Mouse (Mus musculus) heart, adult 9 months (tissue): ENCODE measurements around the gene Kcnip2.

Experiments used
- DNase-seq, 2 experiments: peaks; one replicate each; pipeline ENCODE4 v3.0.0; 2022; ENCODE audit warnings: low spot score in 2 of 2

The Kcnip2 gene

DNA sequence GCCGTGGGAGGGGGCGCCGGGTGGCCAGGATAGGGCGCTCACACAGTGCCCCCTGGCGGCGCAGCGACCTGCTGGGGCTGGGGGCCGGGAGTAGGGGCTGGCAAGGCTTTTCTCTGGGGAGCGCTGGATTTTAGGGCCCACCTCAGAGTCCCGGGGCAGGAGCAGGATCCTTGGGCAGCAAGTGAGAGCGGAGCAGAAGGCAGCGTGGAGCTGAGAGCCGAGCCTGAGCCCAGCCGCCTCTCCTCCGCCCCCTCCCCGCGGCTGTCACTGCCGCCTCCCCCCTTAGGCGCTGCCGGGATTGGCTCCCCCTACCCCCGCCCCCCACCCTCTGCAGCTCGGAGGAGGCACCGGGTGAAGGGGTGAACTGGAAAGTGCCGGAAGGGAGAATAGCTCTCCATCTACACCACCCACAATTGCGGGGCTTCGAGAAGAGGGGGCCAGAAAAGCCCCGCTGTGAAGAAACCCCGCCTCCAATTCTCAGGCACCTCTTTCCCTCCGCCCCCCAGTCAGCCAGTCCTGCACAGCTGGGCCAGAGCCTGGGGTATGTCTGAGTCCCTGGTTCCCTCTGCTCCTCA lies at the start of gene Kcnip2:
Gene Kcnip2, minus strand, starts transcription at position 231 of the 575 bp plus-strand sequence.
- DNase-seq: peak in 1 of 2 experiments; percentile 39

DNA sequence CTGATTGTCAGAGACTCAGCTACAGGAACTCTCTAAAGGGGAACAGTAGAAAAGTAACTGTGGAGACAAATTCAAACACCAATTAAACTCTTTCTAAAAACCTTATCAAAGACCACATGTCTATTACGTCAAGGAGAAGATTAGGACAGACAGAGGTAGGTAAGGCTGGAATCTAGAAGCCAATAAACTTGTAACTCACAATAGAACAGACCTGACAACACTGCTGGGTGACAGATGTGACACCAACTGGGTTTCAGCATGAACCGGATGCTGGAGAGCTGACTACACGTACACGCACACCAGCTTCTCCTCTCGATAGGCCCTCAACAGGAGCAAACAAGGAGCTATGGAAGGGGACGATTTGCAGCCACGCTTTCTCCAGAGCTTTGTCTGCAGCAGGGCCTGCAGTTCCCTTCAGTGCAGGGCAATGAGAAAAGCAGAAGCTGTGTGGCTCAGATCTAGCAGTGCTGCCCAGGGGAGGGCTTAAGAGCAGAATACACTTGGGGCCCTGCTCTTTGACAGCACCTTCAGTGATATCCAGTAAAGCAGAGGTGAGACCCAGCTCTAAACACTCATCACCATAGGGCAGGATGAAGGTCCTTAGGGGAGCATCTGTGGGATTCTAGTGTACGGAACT lies 39.5 kb upstream of the Kcnip2 start:
- DNase-seq: peak in 1 of 2 experiments; percentile 11

DNA sequence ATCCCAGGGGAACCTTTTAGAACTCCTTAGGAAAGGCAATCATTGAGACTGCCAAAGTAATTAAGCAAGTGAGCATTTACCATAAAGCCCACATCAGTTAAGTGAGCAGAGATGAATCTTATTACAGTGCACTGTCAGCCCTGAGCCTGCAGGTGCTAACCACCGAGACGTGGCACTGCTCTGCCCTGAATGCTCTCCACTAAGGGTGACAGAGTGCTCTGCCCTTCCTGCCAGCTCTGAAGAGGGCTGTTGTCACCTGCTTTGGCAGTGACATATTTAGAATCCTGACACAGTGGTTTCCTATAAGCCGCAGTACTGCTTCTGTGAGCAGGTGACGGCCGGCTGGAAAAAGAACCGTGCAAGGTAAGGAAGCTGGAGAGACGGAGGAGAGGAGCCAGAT lies 38.7 kb upstream of the Kcnip2 start:
- peak; percentile 44 to 73 for DNase-seq

DNA sequence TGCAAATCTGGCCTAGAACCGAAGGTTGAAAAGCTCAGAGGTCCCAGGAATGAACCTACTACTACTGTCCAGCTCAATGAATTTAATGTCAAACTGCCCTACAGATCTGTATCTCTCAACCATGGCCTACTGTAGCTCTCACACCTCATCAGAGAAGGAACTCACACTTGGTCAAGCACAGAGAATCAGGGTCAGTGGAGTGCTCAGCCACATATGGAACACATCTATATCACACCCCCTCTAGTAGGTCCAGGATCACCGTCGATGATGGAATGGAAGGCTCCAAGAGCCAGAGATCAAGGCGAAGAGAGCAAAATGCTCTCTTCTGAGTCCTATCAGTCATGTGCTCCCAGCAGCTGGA lies 31.9 kb upstream of the Kcnip2 start:
- no peak for DNase-seq

DNA sequence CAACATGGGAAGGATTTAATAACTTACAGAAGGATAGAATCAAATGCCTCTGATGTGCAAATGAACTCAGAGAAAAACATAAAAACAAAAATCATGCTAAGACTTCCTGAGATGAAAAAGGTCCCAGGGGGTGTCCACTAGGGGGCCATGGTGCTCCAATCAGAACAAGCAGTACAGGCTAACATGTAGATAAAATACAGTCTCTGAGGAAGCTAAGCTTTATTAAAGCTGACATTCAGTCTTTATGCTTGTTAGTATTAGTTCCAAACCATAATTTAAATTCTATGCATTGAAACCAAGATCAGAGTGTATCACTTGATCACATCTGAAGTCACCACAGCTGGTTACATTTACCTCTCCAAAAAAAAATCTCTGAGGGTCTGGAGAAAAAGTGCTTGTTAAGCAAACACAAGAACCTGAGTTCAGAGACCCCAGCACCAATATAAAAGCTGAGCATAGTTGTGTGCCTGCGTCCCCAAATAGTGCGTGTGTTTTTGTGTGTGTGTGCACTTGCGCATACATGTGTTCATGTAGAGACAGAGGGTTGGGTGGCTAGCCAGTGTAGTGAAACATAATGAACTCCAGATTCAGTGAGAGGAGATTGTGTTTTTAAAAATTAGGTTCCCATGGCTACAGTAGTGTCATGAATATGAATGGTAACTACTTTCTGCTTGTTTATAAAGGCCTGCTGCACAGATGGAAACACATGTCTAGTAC lies 31.3 kb upstream of the Kcnip2 start:
- no peak for DNase-seq

DNA sequence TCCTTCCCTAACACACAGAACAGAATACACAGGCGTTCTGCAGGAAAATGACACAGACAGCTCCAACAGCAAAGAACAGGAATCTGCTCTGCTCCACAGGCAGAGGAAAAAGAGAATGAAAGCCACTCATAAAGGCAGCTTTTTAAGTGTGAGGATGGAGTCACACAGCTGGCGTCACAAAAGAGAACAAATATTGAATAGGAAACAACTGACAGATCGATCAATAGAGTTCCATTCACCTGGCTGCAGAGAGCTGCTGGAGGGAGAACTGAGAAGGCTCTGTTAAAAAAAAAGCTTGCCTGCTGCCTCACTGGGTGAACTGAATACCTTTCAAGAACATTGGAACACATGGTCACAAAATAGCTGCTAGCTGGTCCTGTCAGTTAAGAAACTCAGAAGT lies 28.3 kb upstream of the Kcnip2 start:
- DNase-seq: no peak

DNA sequence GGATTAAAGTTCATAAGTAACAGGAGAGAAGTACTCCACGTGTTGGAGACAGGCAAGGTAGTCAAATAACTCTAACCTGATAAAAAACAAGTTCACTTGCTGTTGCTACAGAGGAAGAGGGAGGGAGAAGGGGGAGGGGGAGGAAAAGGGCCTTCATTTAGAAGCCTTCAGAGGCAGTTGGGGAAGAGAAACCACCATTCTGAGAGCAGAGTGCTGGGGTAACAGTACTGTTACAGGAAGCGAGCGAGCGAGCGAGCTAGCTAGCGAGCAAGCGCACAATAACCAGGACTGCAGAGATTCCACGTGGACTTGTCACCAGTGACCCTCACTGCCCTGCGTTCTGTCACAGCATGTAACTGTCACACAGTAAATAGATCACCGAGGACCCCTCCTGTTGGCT lies 27.6 kb upstream of the Kcnip2 start:
- no peak for DNase-seq

DNA sequence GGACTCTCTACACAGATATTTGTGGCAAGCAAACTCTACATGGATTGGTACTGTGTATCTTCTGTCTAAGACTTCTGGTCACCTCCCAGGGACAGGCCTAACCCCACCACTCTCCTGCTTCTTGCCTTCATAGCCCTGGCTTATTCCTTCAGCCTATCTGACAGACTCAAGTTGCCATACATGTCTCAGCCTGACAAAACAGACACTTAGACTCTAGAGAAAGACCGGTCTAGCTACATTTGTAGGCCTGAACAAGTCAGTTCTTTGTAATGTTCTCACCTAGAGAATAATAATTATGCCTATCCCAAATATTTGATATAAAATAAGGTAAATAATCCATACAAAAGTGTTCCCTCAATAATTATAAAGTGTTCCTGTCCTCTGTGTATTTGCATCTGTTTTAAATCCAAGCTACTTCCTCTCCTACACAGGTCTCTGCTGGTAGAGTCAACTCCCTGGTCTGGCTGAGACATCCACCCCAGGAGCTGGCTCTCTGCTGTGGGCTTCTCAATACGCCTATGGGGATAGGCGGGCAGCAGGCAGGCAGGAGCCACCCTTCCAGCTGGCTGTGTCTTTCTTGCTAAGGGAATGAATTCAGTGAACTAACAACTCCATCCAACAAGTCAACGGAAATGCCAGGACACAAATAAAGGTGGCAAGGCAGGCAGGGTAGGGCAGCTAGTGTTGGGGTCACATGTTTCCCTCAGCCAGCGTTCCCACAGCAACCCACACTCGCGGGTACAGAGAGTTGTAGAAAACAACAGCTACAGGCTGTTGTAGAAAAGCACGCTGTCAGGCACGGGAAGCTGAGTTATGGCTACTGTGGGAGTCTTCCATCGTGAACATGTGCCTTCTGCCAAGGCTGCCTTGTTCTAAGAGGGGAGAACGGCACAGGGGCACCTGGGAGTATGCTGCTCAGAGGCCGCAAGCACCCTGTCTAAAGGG lies 21.5 kb upstream of the Kcnip2 start:
- no peak for DNase-seq

DNA sequence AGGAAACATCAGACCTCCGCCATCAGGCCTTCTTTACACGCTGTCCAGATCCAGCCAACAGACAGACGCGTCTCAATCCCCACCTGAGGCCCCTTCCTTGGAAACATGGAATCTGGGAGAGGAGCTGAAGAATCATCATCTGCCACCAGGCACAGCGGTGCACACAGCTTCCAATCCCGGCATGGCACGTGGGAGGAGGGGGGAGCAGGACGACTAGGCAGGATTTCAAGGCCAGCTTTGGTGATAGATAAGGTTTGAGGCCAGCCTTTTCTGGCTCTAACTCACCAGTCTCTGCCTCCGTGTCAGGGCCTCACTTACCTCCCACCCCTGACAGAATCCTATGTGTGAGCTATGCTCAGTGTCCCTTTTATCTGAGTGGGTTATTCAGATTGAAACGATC lies 19.6 kb upstream of the Kcnip2 start:
- DNase-seq: peak in 1 of 2 experiments; percentile 31

DNA sequence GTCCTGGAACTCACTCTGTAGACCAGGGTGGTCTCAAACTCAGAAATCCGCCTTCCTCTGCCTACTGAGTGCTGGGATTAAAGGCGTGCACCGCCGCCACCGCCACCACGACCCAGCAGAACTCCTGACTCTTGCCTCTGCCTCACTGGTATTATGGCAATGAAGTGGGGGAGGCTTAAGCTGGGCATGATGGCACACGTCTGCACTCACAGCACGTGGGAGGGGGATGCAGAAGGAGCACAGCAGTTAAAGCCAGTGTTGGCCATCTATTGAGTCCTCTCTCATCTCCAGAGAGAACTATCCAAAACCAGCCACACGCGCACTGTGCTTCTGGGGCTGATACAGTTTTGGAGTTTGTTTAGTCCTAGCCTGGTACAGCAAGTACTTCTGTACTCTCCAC lies 17.8 kb upstream of the Kcnip2 start:
- DNase-seq: no peak

DNA sequence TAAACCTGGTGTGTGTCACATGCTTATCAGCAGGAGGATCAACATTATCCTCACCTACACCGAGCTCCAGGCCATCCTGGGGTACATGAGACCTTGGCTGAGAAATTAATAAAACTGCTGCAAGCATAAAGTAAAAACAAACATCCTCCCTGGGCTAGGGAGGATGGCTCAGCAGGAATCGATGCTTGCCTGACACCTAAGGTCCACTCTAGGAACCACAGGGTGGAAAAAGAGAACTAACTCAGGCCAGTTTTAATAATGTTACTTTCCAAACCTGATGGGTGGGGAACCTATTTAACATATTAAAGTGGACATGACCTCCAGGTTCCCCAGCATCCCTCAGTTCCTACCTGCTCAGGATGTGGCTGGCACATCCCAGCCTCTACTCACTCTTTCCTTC lies 14.8 kb upstream of the Kcnip2 start:
- no peak for DNase-seq

DNA sequence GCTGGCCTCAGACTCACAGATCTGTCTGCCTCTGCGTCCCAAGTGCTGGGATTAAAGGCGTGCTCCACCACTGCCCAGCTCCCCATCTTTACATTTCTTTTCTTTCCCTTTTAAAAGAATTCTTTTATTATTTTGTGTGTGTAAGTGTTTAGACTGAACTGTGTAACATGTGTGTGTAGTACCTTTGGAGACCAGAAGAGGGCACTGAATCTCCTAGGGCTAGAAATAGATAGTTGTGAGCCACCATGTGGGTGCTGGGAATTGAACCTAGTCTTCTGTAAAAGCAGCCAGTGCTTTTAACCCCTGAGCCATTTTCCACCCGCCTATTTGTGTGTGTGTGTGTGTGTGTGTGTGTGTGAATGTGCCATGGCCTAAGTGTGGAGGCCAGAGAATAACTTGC lies 11.9 kb upstream of the Kcnip2 start:
- DNase-seq: no peak

DNA sequence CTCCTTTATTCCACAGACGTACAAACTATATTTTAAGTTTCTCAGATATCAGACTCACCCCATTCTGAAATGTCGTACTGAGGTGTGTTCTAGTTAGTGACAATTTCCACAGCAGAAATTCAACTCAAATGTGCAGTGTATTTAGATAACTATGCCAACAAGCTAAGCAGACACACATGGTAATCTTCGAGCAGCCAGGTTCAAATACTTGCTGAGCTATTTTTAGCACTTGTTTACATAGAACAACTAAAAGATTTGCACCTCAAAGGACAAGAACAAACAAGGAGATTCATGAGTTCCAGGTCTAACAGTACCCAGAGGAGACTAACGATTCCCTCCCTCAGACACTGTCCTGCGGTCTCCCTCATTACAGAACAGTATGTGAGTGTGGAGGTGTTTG lies 11.3 kb upstream of the Kcnip2 start:
- DNase-seq: peak in 1 of 2 experiments; percentile 23

DNA sequence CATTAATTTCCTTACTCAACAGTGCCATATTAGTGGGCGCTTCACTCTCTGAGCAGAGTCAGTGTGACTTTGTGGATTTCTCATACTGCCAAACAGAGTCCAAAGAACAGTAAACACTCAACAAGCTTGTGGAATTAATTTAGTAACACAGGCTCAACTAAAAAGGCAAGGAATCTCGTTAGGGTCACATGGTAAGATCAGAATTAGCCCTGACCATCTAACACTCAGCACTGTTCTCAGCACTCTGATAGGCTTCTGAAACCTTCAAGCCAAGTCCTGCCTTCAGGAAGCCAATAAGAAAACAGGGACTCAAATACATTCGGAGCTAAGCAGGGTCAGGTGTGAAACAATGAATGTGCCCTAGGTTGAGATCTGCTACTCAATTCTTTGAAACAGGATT lies 10.3 kb upstream of the Kcnip2 start:
- DNase-seq: peak; percentile 59 to 69

DNA sequence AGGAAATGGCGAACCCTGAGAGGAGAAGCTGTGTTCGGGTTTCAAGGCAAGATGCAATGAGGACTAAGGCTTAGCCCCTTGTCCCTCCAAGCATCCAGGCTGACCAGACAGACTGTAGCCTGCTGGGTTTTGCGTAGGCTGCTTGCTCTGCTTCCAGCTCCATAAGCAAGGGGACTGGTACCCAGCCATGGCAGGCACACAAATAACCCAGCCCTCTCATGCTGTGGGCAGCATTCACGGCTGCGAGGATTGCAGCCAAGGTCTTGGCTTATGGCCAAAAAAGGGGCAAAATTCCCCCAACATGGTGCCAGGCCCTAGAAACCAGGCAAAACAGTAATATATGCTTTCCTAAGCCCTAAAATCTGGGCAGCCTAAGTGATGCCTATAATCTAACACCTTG lies 6.0 kb upstream of the Kcnip2 start:
- no peak for DNase-seq

DNA sequence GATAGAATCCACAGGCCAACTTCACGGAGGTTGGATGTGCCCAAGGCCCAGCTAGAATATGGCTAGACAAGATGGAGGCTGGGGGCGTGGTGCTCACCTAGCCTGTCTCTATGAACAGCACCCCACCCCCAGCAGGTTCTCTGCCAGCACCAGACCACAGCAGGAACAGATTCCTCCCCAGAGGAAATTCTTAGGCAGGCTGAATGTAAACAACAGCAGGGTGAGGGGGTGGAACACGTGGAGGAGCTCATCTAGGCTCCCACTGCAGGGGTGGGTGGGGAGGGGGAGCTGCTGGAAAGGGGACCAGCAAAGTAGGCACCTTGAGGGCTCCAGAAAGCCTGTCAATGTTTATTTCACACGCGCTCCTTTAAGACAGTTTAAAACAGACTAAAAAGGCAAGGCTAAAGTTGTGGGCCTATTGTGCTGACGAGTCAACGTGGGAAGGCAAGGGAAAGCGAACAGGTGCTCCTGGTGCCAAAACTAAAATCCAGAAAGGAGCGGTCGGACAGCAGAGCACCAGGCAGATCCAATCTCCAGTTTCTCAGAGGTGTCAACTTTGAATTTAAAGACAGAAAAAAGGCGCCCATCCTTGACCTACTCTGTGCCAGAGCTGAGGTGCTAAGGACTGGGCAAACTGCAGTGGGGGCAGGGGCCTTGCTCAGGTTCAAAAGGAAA lies 2.1 kb upstream of the Kcnip2 start:
- DNase-seq: no peak

DNA sequence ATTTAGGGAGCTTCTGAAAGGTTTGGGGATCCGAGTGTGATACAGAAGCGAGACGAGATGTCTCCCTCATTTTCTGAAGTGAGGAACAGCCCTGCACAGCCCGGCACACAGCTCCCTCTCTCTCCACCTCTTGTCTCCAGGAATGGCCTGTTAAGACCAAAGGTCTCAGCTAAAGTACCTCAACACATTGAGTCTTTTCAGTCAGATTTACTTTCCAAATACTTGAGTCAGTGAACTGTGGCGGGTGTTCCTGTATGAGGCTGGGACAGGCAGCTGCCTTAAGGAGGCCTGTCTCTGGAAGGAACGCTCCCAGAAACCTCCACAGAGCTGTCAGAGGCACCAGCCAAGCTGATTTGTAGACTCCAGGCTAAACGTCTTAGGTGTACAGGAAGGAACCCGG lies 866 bp upstream of the Kcnip2 start:
- DNase-seq: no peak

DNA sequence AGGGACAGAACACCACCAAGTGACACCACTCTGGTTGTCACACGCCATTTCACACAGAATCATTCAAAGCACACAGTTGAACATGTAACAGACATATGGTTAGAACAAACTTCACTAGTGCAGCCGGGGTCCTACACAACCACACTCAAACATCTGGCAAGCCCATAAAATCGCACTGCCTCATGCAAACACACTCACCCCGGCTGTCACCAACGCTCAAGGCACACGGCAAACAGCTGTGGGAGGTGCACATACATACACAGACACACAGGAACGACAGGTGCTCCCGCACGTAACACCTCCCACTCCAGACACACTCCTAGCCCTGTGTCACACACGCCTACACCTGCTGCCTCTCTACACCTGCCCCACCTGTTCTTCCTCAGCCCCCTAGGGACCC lies 691 bp downstream of the Kcnip2 start:
- no peak for DNase-seq

DNA sequence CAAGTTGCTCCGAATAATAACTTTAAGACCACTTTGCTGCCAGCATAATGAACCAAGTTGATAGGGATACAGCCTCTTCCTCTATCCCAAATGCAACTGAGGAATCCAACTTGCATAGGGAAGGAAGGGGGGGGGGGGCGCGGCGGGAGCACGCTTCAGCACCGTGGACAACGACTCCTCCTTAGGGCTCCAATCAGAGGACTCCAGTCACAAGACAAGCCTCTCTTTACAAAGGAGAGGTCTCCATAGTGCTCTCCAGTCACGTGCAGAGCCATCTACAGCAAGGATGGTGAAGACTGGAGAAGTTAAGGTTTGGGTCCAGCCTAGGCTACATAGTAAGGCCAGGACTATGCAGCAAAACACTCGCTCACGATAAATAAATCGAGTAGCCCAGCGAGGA lies 2.1 kb downstream of the Kcnip2 start:
- DNase-seq: no peak

DNA sequence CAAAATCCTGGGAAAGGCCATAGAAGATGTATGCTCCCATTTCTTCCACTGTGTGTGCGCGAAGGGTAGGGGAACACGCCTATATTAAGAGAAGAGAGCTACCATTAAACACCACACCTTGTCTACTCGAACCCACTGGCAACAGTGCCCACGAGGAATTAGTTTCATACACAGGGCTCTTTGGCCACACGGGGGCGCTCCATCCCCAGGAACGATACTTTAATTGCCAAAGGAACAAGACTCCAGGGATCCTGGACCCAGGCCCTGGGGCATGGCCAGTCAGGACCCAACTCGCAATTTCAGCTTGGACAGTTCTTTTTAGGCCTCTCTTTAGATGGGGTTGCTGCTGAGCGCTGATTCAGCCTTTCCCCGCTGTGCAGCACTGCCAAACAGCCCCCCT lies 2.6 kb downstream of the Kcnip2 start:
- DNase-seq: peak in 1 of 2 experiments; percentile 72

DNA sequence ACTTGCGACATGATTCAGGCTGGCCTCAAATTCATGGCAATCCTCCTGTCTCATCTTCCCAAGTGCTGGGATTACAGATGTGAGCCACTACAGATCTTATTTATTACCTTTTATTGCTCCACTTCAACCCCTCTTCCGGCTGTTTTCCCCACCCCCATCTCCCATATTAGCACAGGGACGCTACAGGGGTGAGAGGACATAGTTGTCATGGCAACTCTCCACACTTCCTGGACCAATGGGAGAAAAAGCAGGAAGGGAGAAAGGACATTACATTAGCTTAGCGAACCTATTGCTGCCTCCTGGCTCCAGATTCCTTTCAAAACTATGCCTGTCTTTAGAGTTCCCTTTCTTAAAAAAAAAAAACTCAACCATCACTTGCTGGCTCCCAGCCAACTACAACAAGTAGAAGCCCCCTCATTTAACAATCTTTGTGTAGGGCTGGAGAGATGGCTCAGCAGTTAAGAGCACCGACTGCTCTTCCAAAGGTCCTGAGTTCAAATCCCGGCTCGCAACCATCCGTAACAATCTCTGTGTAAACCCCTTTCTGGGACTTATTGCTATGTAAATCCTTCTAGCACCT lies 3.1 kb downstream of the Kcnip2 start:
- no peak for DNase-seq
